Mouse (Mus musculus): ENCODE measurements around the gene Pde4d. TPM values are rescaled to one million over a fixed set of nuclear protein-coding genes. Genes with fewer than 3 reads are reported as not detected.

The Pde4d gene
- polyA plus RNA-seq, 1 experiment from 2014 or later: 19.0 TPM

DNA sequence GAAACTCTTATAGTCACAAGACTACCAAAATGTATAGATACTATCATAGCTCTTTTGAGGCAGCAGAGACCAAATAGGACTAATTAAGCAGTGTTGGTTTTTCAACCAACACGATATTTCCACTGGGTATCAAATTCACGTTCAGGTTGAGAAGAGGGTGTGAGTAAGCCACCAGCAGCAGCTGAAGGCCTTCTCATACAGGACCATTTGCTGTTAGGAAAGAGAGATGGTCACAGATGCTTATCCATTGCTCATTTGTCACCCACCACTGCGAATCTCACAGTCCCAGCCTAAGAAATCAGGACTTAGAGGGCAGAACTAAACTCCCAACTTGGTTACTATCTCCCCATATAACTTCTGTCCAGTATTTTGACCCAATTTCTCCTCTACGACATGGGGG lies 1338.9 kb downstream of the Pde4d start:
- Histone ChIP-seq H3K4me1 (replicated peaks; ENCODE audit: control insufficient read depth, insufficient read depth, low read length) (no peaks in the 10 kb centered on the region), H3K9me3 (ENCODE audit: control insufficient read depth, low read length) (no peaks in the 10 kb centered on the region), H3K9ac (ENCODE audit: low read depth, low read length) (no peak overlapping the region), H3K36me3 (ENCODE audit: control insufficient read depth, insufficient read depth, low read length) (no peaks in the 10 kb centered on the region; the same call in 1 of the 2 replicates), H3K4me3 (ENCODE audit: low read depth, low read length) (no peak overlapping the region), H3K27me3 (replicated peaks; ENCODE audit: control insufficient read depth, insufficient read depth, low read length) (no peaks in the 10 kb centered on the region), H3K4me2 (no peak overlapping the region), H3K27ac (ENCODE audit: low read depth, low read length) (no peak overlapping the region)
- no peak for ATAC-seq (replicated peaks; ENCODE audit: low FRiP score)
- 85% methylated on average over 4 of the region's 4 CpGs for WGBS
- no peak for DNase-seq (ENCODE audit: low spot score)

DNA sequence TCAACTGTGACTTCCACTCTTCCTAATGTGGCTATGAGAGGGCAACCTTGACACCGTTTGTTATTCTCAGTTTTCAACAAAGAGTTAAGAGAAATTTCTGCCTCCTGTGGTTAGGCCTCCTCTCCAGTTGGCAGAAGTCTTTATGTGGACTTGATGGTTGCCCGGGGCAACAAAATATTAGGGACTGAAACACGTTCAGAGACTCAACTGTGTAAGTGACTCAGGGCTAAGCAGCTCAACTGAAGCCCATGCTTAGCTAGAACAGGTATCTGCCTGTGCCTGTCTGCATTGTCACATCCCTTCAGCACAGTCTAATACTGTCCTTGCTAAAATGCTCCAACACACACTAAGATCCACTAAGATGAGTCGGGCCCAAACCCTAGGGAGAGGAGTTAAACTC lies 1339.4 kb downstream of the Pde4d start:
- H3K4me1 ChIP-seq (replicated peaks; ENCODE audit: control insufficient read depth, insufficient read depth, low read length): no peaks in the 10 kb centered on the region
- H3K36me3 ChIP-seq (ENCODE audit: control insufficient read depth, insufficient read depth, low read length): no peaks in the 10 kb centered on the region; the same call in 1 of the 2 replicates
- H3K27me3 ChIP-seq (replicated peaks; ENCODE audit: control insufficient read depth, insufficient read depth, low read length): no peaks in the 10 kb centered on the region
- ATAC-seq (replicated peaks; ENCODE audit: low FRiP score) (no peak), DNase-seq (ENCODE audit: low spot score) (no peak)
- H3K4me2 ChIP-seq: no peak overlapping the region
- no peak overlapping the region for H3K4me3 ChIP-seq (ENCODE audit: low read depth, low read length)
- WGBS: 77% methylated on average over 4 of the region's 4 CpGs
- H3K9me3 ChIP-seq (ENCODE audit: control insufficient read depth, low read length): no peaks in the 10 kb centered on the region
- H3K27ac ChIP-seq (ENCODE audit: low read depth, low read length): no peak overlapping the region
- H3K9ac ChIP-seq (ENCODE audit: low read depth, low read length): no peak overlapping the region

- Histone ChIP-seq H3K4me2 (no peak overlapping the region), H3K27ac (ENCODE audit: low read depth, low read length) (no peak overlapping the region), H3K9me3 (ENCODE audit: control insufficient read depth, low read length) (no peaks in the 10 kb centered on the region), H3K9ac (ENCODE audit: low read depth, low read length) (no peak overlapping the region), H3K36me3 (ENCODE audit: control insufficient read depth, insufficient read depth, low read length) (no peaks in the 10 kb centered on the region; the same call in 1 of the 2 replicates), H3K4me3 (ENCODE audit: low read depth, low read length) (no peak overlapping the region), H3K27me3 (replicated peaks; ENCODE audit: control insufficient read depth, insufficient read depth, low read length) (no peaks in the 10 kb centered on the region), H3K4me1 (replicated peaks; ENCODE audit: control insufficient read depth, insufficient read depth, low read length) (no peaks in the 10 kb centered on the region)
- DNase-seq (ENCODE audit: low spot score) (no peak), ATAC-seq (replicated peaks; ENCODE audit: low FRiP score) (no peak)
- 86% methylated on average over 8 of the region's 8 CpGs for WGBS
These were observed 1340.4 kb downstream of the Pde4d start for GRCm38 (mm10) chr13:109790045-109790715.

DNA sequence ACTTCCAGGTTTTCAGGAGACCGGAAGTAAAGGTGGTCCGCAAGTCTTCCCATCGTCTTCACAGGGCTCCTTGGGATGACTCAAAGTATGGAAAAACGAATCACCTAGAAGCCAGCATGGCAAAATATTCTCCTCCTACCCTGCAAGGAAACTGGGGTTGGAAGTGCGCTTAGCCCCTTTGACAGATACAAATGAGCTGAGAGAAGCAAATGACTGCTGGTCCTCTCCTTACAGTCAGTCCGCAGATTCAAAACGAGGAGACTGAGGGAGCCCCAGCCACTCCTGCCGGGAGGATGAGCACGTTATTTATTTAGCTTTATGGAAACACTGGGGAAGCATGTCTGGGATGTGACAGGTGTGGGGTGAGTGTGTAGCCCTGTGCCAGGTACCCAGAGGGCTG lies 1344.2 kb downstream of the Pde4d start:
- H3K9ac ChIP-seq (ENCODE audit: low read depth, low read length): no peak overlapping the region
- H3K4me1 ChIP-seq (replicated peaks; ENCODE audit: control insufficient read depth, insufficient read depth, low read length): no peaks in the 10 kb centered on the region
- H3K9me3 ChIP-seq (ENCODE audit: control insufficient read depth, low read length): no peaks in the 10 kb centered on the region
- no peak for DNase-seq (ENCODE audit: low spot score)
- H3K36me3 ChIP-seq (ENCODE audit: control insufficient read depth, insufficient read depth, low read length): no peaks in the 10 kb centered on the region; the same call in 1 of the 2 replicates
- no peaks in the 10 kb centered on the region for H3K27me3 ChIP-seq (replicated peaks; ENCODE audit: control insufficient read depth, insufficient read depth, low read length)
- no peak overlapping the region for H3K4me2 ChIP-seq
- H3K4me3 ChIP-seq (ENCODE audit: low read depth, low read length): no peak overlapping the region
- no peak overlapping the region for H3K27ac ChIP-seq (ENCODE audit: low read depth, low read length)
- 67% methylated on average over 9 of the region's 9 CpGs for WGBS
- ATAC-seq (replicated peaks; ENCODE audit: low FRiP score): no peak

GRCm38 (mm10) chr13:109798651-109799050 lies 1348.9 kb downstream of the Pde4d start:
- WGBS: 69% methylated on average over 4 of the region's 4 CpGs
- ATAC-seq (replicated peaks; ENCODE audit: low FRiP score): no peak
- DNase-seq (ENCODE audit: low spot score): no peak

GRCm38 (mm10) chr13:109802201-109802600 lies 1352.5 kb downstream of the Pde4d start:
- Histone ChIP-seq H3K36me3 (ENCODE audit: control insufficient read depth, insufficient read depth, low read length) (no peaks in the 10 kb centered on the region), H3K9me3 (ENCODE audit: control insufficient read depth, low read length) (no peaks in the 10 kb centered on the region), H3K4me2 (no peak overlapping the region), H3K27me3 (replicated peaks; ENCODE audit: control insufficient read depth, insufficient read depth, low read length) (no peaks in the 10 kb centered on the region), H3K4me1 (replicated peaks; ENCODE audit: control insufficient read depth, insufficient read depth, low read length) (peaks cover 15% of the 10 kb centered on the region), H3K27ac (ENCODE audit: low read depth, low read length) (no peak overlapping the region), H3K9ac (ENCODE audit: low read depth, low read length) (no peak overlapping the region), H3K4me3 (ENCODE audit: low read depth, low read length) (no peak overlapping the region)
- 61% methylated on average over 4 of the region's 4 CpGs for WGBS
- DNase-seq (ENCODE audit: low spot score) (no peak), ATAC-seq (replicated peaks; ENCODE audit: low FRiP score) (no peak)

More at GRCm38 (mm10) chr13:109798651-109799050, 1348.9 kb downstream of the Pde4d start:
- Histone ChIP-seq H3K9ac (ENCODE audit: low read depth, low read length) (no peak overlapping the region), H3K4me3 (ENCODE audit: low read depth, low read length) (no peak overlapping the region), H3K9me3 (ENCODE audit: control insufficient read depth, low read length) (no peaks in the 10 kb centered on the region), H3K27me3 (replicated peaks; ENCODE audit: control insufficient read depth, insufficient read depth, low read length) (no peaks in the 10 kb centered on the region), H3K4me1 (replicated peaks; ENCODE audit: control insufficient read depth, insufficient read depth, low read length) (no peaks in the 10 kb centered on the region), H3K27ac (ENCODE audit: low read depth, low read length) (no peak overlapping the region), H3K36me3 (ENCODE audit: control insufficient read depth, insufficient read depth, low read length) (no peaks in the 10 kb centered on the region; the same call in 1 of the 2 replicates), H3K4me2 (no peak overlapping the region)

GRCm38 (mm10) chr13:109806193-109806966 lies 1356.6 kb downstream of the Pde4d start:
- H3K9ac ChIP-seq (ENCODE audit: low read depth, low read length): no peak overlapping the region
- H3K9me3 ChIP-seq (ENCODE audit: control insufficient read depth, low read length): no peaks in the 10 kb centered on the region
- peaks cover 28% of the 10 kb centered on the region for H3K4me1 ChIP-seq (replicated peaks; ENCODE audit: control insufficient read depth, insufficient read depth, low read length)
- DNase-seq (ENCODE audit: low spot score) (no peak), ATAC-seq (replicated peaks; ENCODE audit: low FRiP score) (peak; percentile 12; the same call in 1 of the 2 replicates)
- no peak overlapping the region for H3K4me2 ChIP-seq
- H3K4me3 ChIP-seq (ENCODE audit: low read depth, low read length): no peak overlapping the region
- H3K36me3 ChIP-seq (ENCODE audit: control insufficient read depth, insufficient read depth, low read length): no peaks in the 10 kb centered on the region
- H3K27me3 ChIP-seq (replicated peaks; ENCODE audit: control insufficient read depth, insufficient read depth, low read length): no peaks in the 10 kb centered on the region
- 82% methylated on average over 5 of the region's 5 CpGs for WGBS
- no peak overlapping the region for H3K27ac ChIP-seq (ENCODE audit: low read depth, low read length)

GRCm38 (mm10) chr13:109807036-109807435 lies 1357.3 kb downstream of the Pde4d start:
- H3K27ac ChIP-seq (ENCODE audit: low read depth, low read length): 0 out of 2 replicates have a peak overlapping the region, but pooled peaks have one; percentile 0
- WGBS: 75% methylated on average over 2 of the region's 2 CpGs
- H3K4me1 ChIP-seq (replicated peaks; ENCODE audit: control insufficient read depth, insufficient read depth, low read length): peaks cover 28% of the 10 kb centered on the region
- no peaks in the 10 kb centered on the region for H3K36me3 ChIP-seq (ENCODE audit: control insufficient read depth, insufficient read depth, low read length)
- no peak overlapping the region for H3K4me3 ChIP-seq (ENCODE audit: low read depth, low read length)
- DNase-seq (ENCODE audit: low spot score): no peak
- H3K4me2 ChIP-seq: no peak overlapping the region
- no peak for ATAC-seq (replicated peaks; ENCODE audit: low FRiP score)
- H3K27me3 ChIP-seq (replicated peaks; ENCODE audit: control insufficient read depth, insufficient read depth, low read length): no peaks in the 10 kb centered on the region
- H3K9ac ChIP-seq (ENCODE audit: low read depth, low read length): no peak overlapping the region
- H3K9me3 ChIP-seq (ENCODE audit: control insufficient read depth, low read length): no peaks in the 10 kb centered on the region
